Mouse (Mus musculus): ENCODE results near the gene Tsr3. TPM values are rescaled to one million over a fixed set of nuclear protein-coding genes. Genes with fewer than 3 reads are reported as not detected.

Tsr3 gene
- polyA plus RNA-seq (2021; fragmentation: Nextera tagmentation), result 51.9 and 58.2 TPM in 2 replicates
- long read RNA-seq, experiment 1, transcript Tsr3-201 (6 exons, 1,192 nt), result major isoform, 55 of 149 reads
- long read RNA-seq, experiment 1, partial matches to known transcripts, result 26 of 149 reads
- long read RNA-seq, experiment 1, other reads (novel, unspliced or antisense), result 68 of 149 reads
- long read RNA-seq, experiment 2, transcript Tsr3-201 (6 exons, 1,192 nt), result major isoform, 35 of 77 reads
- long read RNA-seq, experiment 2, partial matches to known transcripts, result 4 of 77 reads
- long read RNA-seq, experiment 2, other reads (novel, unspliced or antisense), result 38 of 77 reads

DNA sequence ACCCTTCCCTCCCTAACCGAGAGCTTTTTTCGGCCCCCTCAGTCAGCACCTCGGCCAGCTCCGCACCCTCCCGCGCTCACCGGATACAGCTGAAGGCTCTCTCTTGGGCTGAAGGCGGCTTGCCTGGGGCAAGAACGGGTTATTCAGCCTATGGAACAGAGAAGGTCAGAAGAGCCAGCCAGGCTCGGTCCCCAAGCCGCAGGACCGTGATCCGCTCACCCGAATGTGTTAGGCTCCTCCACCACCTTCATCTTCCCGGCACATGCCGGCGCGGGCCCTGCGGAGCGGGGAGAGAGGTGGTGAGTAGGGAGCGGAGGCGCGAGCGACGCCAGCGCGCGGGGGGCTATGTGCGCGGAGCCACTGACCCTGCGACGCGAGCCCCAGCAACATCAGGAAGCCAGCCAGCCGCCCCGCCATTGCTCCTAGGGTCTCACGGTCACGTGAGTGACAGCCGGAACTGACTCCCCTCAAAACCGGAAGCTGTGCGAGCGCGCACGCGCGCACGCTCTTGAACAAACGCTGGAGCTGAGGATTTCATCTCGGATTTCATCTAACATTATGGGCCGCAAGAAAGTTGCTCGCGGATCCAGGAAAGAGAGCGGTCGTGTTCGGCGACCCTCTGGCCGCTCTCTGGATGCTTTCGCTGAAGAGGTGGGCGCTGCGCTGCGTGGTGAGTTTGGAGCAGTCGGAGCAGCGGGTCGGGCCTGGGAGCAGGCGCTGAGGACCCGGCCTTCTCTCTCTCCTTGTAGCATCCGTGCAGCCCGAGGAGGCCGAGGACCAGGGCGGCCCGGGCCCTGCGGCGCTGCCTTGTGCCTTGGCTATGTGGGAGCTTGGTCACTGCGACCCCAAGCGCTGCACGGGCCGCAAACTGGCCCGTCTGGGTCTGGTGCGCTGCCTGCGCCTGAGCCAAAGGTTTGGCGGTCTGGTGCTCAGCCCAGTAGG lies at the start of gene Tsr3, which contains the start of gene Gnptg:
Gene Tsr3, plus strand, starts transcription at position 476 of the 942 bp plus-strand sequence.
Gene Gnptg, minus strand, starts transcription at position 430 of the 942 bp plus-strand sequence.

DNA sequence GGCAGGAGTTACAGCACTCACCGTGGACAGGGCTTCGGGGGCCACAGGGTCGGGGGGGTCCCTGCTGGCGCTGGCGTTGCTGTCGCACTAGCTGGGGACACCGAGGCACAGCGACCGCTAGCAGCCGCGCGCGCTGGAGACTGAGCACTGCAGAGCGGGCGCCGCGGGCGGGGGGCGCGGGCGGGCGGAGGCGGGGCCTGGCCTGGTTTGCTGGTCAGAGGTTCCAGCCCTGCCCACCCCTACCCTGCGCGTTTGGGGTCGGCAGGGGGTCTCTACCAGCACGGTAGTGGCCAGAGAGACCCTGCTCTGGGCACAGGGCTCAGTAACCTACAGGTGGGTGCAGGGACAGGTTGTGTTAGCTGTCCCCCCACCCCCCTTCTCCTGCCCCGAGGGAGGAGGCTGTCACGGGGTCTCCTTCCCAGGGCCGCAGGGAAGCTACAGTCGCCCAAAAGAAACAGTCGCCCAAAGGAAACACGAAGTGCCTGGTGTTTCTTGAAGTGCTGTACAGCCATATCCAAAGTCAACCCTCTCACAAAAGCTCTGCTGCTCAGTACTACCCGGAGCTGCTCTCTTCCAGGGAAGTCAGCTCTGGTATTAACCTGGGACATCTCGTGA lies 16.3 kb downstream of the Tsr3 start, which contains the start of gene Baiap3:
Gene Baiap3, minus strand, starts transcription at position 225 of the 615 bp plus-strand sequence.

DNA sequence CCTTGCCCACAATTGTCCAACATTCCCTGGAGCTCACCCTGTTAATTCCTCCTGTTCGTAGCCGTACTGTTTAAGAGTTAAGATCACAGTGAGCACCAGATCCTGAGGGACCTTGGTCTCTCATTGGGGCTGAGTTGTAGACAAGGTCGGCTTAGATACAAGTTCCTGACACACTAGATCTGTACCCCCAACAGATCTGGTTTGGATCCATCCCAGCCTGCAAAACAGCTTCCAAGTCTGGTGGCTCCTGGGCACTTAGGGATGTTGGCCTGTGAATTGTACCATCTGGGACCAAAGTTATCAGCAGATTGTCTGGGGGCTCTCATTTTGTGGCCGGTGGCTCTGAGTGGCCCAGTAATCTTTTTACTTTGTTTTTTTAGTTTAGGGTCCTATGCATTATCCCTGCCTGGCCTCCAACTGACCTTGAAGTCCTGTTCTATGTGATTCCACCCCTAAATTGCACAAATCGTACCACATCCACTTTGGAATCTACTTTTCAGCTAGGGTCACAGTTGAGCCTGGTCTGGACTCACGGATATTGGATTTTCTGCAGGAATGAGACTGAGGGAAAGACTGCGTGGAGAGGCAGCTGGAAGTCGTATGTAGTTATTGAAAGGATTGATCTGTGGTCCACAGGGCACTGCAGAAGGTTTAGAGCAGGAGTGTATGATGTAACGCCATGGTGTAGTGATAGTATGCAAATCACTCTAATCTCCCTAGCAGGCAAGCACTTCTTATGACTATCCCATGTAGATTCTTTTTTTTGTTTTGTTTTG lies 34.8 kb downstream of the Tsr3 start, which contains the start of gene Ube2i:
Gene Ube2i, minus strand, starts transcription at position 52 of the 776 bp plus-strand sequence.

Other genes starting within 250 kb of the Tsr3 start
- gene Cramp1l, start 224.4 kb upstream of the Tsr3 start, polyA plus RNA-seq (2021; fragmentation: Nextera tagmentation), result 4.1 and 9.0 TPM in 2 replicates
- gene Ift140, start 224.1 kb upstream of the Tsr3 start, polyA plus RNA-seq (2021; fragmentation: Nextera tagmentation), result 3.1 and 4.2 TPM in 2 replicates
- 12.0 and 13.3 TPM in 2 replicates for gene Tmem204, start 156.6 kb upstream of the Tsr3 start, polyA plus RNA-seq (2021; fragmentation: Nextera tagmentation)
- gene Telo2, start 124.2 kb upstream of the Tsr3 start, polyA plus RNA-seq (2021; fragmentation: Nextera tagmentation), result 7.1 and 7.9 TPM in 2 replicates
- not detected in 2 replicates for gene Ptx4, start 119.4 kb upstream of the Tsr3 start, polyA plus RNA-seq (2021; fragmentation: Nextera tagmentation)
- 25.3 and 35.1 TPM in 2 replicates for gene Clcn7, start 106.8 kb upstream of the Tsr3 start, polyA plus RNA-seq (2021; fragmentation: Nextera tagmentation)
- not detected in 2 replicates for gene Ccdc154, start 77.7 kb upstream of the Tsr3 start, polyA plus RNA-seq (2021; fragmentation: Nextera tagmentation)
- gene Gm38655, start 64.7 kb upstream of the Tsr3 start, polyA plus RNA-seq (2021; fragmentation: Nextera tagmentation), result not detected in 2 replicates
- gene BC003965, start 55.6 kb upstream of the Tsr3 start, polyA plus RNA-seq (2021; fragmentation: Nextera tagmentation), result 22.1 and 26.2 TPM in 2 replicates
- 11.8 and 14.0 TPM in 2 replicates for gene Unkl, start 51.8 kb upstream of the Tsr3 start, polyA plus RNA-seq (2021; fragmentation: Nextera tagmentation)
- gene Gnptg, start within 50 bp of the Tsr3 start, polyA plus RNA-seq (2021; fragmentation: Nextera tagmentation), result 112 and 121 TPM in 2 replicates
- 3.1 and 5.1 TPM in 2 replicates for gene Baiap3, start 16.2 kb downstream of the Tsr3 start, polyA plus RNA-seq (2021; fragmentation: Nextera tagmentation)
- 202 and 227 TPM in 2 replicates for gene Ube2i, start 34.5 kb downstream of the Tsr3 start, polyA plus RNA-seq (2021; fragmentation: Nextera tagmentation)
- gene Prss34, start 58.2 kb downstream of the Tsr3 start, polyA plus RNA-seq (2021; fragmentation: Nextera tagmentation), result not detected in 2 replicates
- not detected in 2 replicates for gene Prss28, start 68.5 kb downstream of the Tsr3 start, polyA plus RNA-seq (2021; fragmentation: Nextera tagmentation)
- not detected in 2 replicates for gene Prss29, start 78.5 kb downstream of the Tsr3 start, polyA plus RNA-seq (2021; fragmentation: Nextera tagmentation)
- gene Tpsab1, start 105.4 kb downstream of the Tsr3 start, polyA plus RNA-seq (2021; fragmentation: Nextera tagmentation), result not detected in 2 replicates
- not detected in 2 replicates for gene Tpsb2, start 126.1 kb downstream of the Tsr3 start, polyA plus RNA-seq (2021; fragmentation: Nextera tagmentation)
- not detected in 2 replicates for gene Tpsg1, start 129.1 kb downstream of the Tsr3 start, polyA plus RNA-seq (2021; fragmentation: Nextera tagmentation)
- gene Cacna1h, start 193.6 kb downstream of the Tsr3 start, polyA plus RNA-seq (2021; fragmentation: Nextera tagmentation), result 7.7 and 8.6 TPM in 2 replicates
- 0.15 and 0.77 TPM in 2 replicates for gene Tekt4, start 214.4 kb downstream of the Tsr3 start, polyA plus RNA-seq (2021; fragmentation: Nextera tagmentation)

Measured in left cerebral cortex, adult 6 months (tissue).